Mouse (Mus musculus): ENCODE results near the gene Glyat. TPM values are rescaled to one million over a fixed set of nuclear protein-coding genes. Genes with fewer than 3 reads are reported as not detected.
"Not testable (repeated sequence)": the region's sequence is repeated elsewhere in the genome, so short reads cannot be mapped to it uniquely, and the experiment has no call there.

The Glyat gene
- polyA plus RNA-seq, 1 experiment from 2014 or later, result not detected

DNA sequence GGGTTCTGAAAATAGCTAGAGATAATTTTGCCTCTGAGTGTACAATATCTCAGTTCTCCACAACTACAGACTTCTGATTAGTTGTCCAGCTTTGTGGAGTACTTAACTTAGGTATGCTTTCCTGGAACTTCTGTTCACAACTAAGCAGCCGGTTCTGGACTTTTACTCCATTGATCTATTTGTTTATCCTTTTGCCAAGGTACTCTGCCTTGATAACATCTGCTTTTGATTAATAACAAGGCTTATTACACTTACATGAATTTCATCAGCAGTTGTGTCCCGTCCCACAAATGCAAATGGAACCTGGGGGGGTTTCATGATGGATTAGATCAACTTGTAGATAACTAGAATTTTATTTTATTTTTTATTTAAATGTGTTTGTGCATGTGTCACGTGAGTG is 3.8 kb downstream of the Glyat start:
- no peak overlapping the region for H3K4me2 ChIP-seq
- H3K27me3 ChIP-seq (ENCODE audit: insufficient read depth, low read length), result no peaks in the 10 kb centered on the region
- TF ChIP-seq CTCF (IDR thresholded peaks at IDR 0.05; ENCODE audit: low read depth), result no peak
- H3K9ac ChIP-seq, result no peak overlapping the region
- H3K4me1 ChIP-seq (ENCODE audit: insufficient read depth), result no peaks in the 10 kb centered on the region
- WGBS, result 61% methylated on average over 3 of the region's 3 CpGs
- no peak for ATAC-seq (ENCODE audit: insufficient read depth)
- no peak overlapping the region for H3K4me3 ChIP-seq (ENCODE audit: low read depth, low read length)
- DNase-seq, result no peak
- no peak overlapping the region for H3K27ac ChIP-seq (ENCODE audit: low read depth)
- no peaks in the 10 kb centered on the region for H3K36me3 ChIP-seq (ENCODE audit: insufficient read depth)
- H3K9me3 ChIP-seq (ENCODE audit: low read depth, low read length), result no peaks in the 10 kb centered on the region

- ATAC-seq (ENCODE audit: insufficient read depth) (no peak), DNase-seq (no peak)
- Histone ChIP-seq H3K27me3 (ENCODE audit: insufficient read depth, low read length) (no peaks in the 10 kb centered on the region), H3K27ac (ENCODE audit: low read depth) (no peak overlapping the region), H3K9ac (no peak overlapping the region), H3K4me2 (no peak overlapping the region), H3K4me1 (ENCODE audit: insufficient read depth) (no peaks in the 10 kb centered on the region), H3K9me3 (ENCODE audit: low read depth, low read length) (no peaks in the 10 kb centered on the region), H3K4me3 (ENCODE audit: low read depth, low read length) (no peak overlapping the region), H3K36me3 (ENCODE audit: insufficient read depth) (no peaks in the 10 kb centered on the region)
- no peak for TF ChIP-seq CTCF (IDR thresholded peaks at IDR 0.05; ENCODE audit: low read depth)
- 74% methylated on average over 1 of the region's 1 CpGs for WGBS
Measured at GRCm38 (mm10) chr19:12638049-12638448, 4.9 kb downstream of the Glyat start.

- Histone ChIP-seq H3K4me2 (no peak overlapping the region), H3K9ac (no peak overlapping the region), H3K9me3 (ENCODE audit: low read depth, low read length) (no peaks in the 10 kb centered on the region), H3K27me3 (ENCODE audit: insufficient read depth, low read length) (no peaks in the 10 kb centered on the region), H3K36me3 (ENCODE audit: insufficient read depth) (no peaks in the 10 kb centered on the region), H3K4me1 (ENCODE audit: insufficient read depth) (no peaks in the 10 kb centered on the region), H3K27ac (ENCODE audit: low read depth) (no peak overlapping the region), H3K4me3 (ENCODE audit: low read depth, low read length) (no peak overlapping the region)
- DNase-seq, result no peak
- ATAC-seq (ENCODE audit: insufficient read depth), result no peak
- TF ChIP-seq CTCF (IDR thresholded peaks at IDR 0.05; ENCODE audit: low read depth), result no peak
Measured at GRCm38 (mm10) chr19:12649511-12649910, 16.4 kb downstream of the Glyat start.

GRCm38 (mm10) chr19:12666156-12666555 is 33.0 kb downstream of the Glyat start:
- H3K36me3 ChIP-seq (ENCODE audit: insufficient read depth), result no peaks in the 10 kb centered on the region
- WGBS, result 74% methylated on average over 1 of the region's 1 CpGs
- H3K9ac ChIP-seq, result no peak overlapping the region
- H3K4me2 ChIP-seq, result no peak overlapping the region
- H3K9me3 ChIP-seq (ENCODE audit: low read depth, low read length), result no peaks in the 10 kb centered on the region
- no peak for ATAC-seq (ENCODE audit: insufficient read depth)
- no peak overlapping the region for H3K4me3 ChIP-seq (ENCODE audit: low read depth, low read length)
- no peak for DNase-seq
- TF ChIP-seq CTCF (IDR thresholded peaks at IDR 0.05; ENCODE audit: low read depth), result no peak
- H3K27me3 ChIP-seq (ENCODE audit: insufficient read depth, low read length), result no peaks in the 10 kb centered on the region
- no peaks in the 10 kb centered on the region for H3K4me1 ChIP-seq (ENCODE audit: insufficient read depth)
- H3K27ac ChIP-seq (ENCODE audit: low read depth), result no peak overlapping the region

DNA sequence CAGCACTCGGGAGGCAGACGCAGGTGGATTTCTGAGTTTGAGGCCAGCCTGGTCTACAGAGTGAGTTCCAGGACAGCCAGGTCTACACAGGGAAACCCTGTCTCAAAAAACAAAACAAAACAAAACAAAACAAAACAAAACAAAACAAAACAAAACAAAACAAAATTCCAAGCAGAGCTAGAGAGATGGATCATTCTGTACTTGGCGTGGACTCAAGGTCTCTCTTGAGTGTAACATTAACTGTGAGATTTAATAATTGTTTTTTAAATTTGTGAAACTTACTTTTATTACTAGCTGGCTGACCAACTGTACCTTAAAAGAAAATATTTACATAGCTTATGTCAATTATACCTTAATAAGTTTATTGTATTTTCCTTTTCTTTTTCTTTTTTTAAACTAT is 35.5 kb downstream of the Glyat start:
- not testable (repeated sequence) for ATAC-seq (ENCODE audit: insufficient read depth); H3K36me3 ChIP-seq (ENCODE audit: insufficient read depth); H3K9ac ChIP-seq; H3K27me3 ChIP-seq (ENCODE audit: insufficient read depth, low read length); H3K27ac ChIP-seq (ENCODE audit: low read depth); H3K4me2 ChIP-seq; DNase-seq; H3K4me1 ChIP-seq (ENCODE audit: insufficient read depth); H3K9me3 ChIP-seq (ENCODE audit: low read depth, low read length); H3K4me3 ChIP-seq (ENCODE audit: low read depth, low read length)
- WGBS, result 94% methylated on average over 3 of the region's 3 CpGs

GRCm38 (mm10) chr19:12670139-12670538 is 37.0 kb downstream of the Glyat start, which contains the start of gene Olfr1442:
Olfr1442 (plus strand) TSS chr19:12670439.
- no peak for DNase-seq
- no peaks in the 10 kb centered on the region for H3K36me3 ChIP-seq (ENCODE audit: insufficient read depth)
- no peaks in the 10 kb centered on the region for H3K4me1 ChIP-seq (ENCODE audit: insufficient read depth)
- no peak for ATAC-seq (ENCODE audit: insufficient read depth)
- no peak within 1 kb of the TSS for H3K4me2 ChIP-seq
- H3K4me3 ChIP-seq (ENCODE audit: low read depth, low read length), result no peak within 1 kb of the TSS
- H3K9ac ChIP-seq, result no peak within 1 kb of the TSS
- H3K9me3 ChIP-seq (ENCODE audit: low read depth, low read length), result no peaks in the 10 kb centered on the region
- TF ChIP-seq CTCF (IDR thresholded peaks at IDR 0.05; ENCODE audit: low read depth), result no peak
- H3K27ac ChIP-seq (ENCODE audit: low read depth), result no peak within 1 kb of the TSS
- no peaks in the 10 kb centered on the region for H3K27me3 ChIP-seq (ENCODE audit: insufficient read depth, low read length)

DNA sequence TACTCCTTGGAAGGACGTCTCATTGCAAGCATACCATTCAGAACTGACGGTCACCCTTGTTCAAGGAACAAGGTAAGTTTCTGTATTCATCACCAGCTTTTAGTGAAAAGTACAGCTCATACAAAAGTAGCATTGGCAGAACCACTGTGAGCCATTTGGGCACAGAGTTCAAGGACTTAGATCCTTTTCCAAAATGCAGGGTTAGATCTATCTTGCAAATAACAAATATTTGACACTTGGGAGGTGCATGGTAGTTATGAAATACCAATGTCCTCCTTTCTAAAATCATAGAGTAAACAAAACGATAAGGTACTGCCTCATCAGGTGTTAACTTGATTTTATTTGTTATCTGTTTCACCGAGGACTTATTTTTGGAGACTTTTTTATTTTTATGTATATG is 37.9 kb downstream of the Glyat start:
- H3K9ac ChIP-seq, result no peak overlapping the region
- no peak overlapping the region for H3K4me2 ChIP-seq
- no peaks in the 10 kb centered on the region for H3K27me3 ChIP-seq (ENCODE audit: insufficient read depth, low read length)
- H3K27ac ChIP-seq (ENCODE audit: low read depth), result no peak overlapping the region
- no peak for ATAC-seq (ENCODE audit: insufficient read depth)
- no peaks in the 10 kb centered on the region for H3K36me3 ChIP-seq (ENCODE audit: insufficient read depth)
- WGBS, result 74% methylated on average over 4 of the region's 4 CpGs
- no peaks in the 10 kb centered on the region for H3K4me1 ChIP-seq (ENCODE audit: insufficient read depth)
- DNase-seq, result no peak
- no peak overlapping the region for H3K4me3 ChIP-seq (ENCODE audit: low read depth, low read length)
- H3K9me3 ChIP-seq (ENCODE audit: low read depth, low read length), result no peaks in the 10 kb centered on the region
- no peak for TF ChIP-seq CTCF (IDR thresholded peaks at IDR 0.05; ENCODE audit: low read depth)

DNA sequence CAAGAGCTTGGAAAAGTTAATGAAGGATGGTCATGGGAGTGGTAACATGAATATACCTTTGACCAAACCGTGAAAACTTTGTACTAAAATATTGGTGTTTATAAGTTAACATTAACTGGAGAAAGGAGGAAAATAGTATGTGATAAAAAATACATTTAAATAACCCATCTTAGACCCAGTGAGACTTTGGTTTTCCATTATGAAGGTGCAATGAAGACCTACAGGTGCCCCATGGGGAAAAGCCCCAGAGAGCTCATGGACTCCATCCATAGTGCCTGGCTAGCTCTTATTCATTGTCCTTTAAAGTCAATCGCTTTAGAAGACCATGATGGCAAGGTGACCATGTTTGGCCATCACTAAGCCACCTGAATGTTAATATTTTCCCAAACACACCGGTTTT is 44.7 kb downstream of the Glyat start, which contains the start of gene Olfr1443:
Gene Olfr1443, plus strand, starts transcription at position 301 of the 400 bp plus-strand sequence.
- H3K4me2 ChIP-seq, result no peak within 1 kb of the TSS
- no peak within 1 kb of the TSS for H3K4me3 ChIP-seq (ENCODE audit: low read depth, low read length)
- DNase-seq (no peak), ATAC-seq (ENCODE audit: insufficient read depth) (no peak)
- no peak for TF ChIP-seq CTCF (IDR thresholded peaks at IDR 0.05; ENCODE audit: low read depth)
- no peak within 1 kb of the TSS for H3K27ac ChIP-seq (ENCODE audit: low read depth)
- H3K36me3 ChIP-seq (ENCODE audit: insufficient read depth), result no peaks in the 10 kb centered on the region
- no peaks in the 10 kb centered on the region for H3K4me1 ChIP-seq (ENCODE audit: insufficient read depth)
- H3K9me3 ChIP-seq (ENCODE audit: low read depth, low read length), result no peaks in the 10 kb centered on the region
- H3K9ac ChIP-seq, result no peak within 1 kb of the TSS
- 60% methylated on average over 3 of the region's 3 CpGs for WGBS
- no peaks in the 10 kb centered on the region for H3K27me3 ChIP-seq (ENCODE audit: insufficient read depth, low read length)

All from lung, embryonic 14.5 days (tissue).